Mouse (Mus musculus) lung, postnatal 0 days (tissue): ENCODE measurements at regions not wholly inside any gene's neighbourhood (a gene's known extent, or its start where the extent isn't known, plus 50 kb on each side); places are given as distances from the start of the nearest gene placed in this dataset.
A peak's percentile ranks its signal among the peaks of the same experiment; 100 is the strongest.

Experiments used
- ATAC-seq: fragments of 200-750 bp; cut with Nextera tagmentation; 2 replicates; pipeline ENCODE4 v1.8.0; 2017; ENCODE audit warnings: moderate library complexity
- DNase-seq: peaks from one replicate; pipeline ENCODE4 v3.0.0-alpha.2; 2016; ENCODE audit warnings: low spot score
- H3K27ac ChIP-seq: fragments of 300-500 bp; sonication (generic); 2 replicates; pipeline ENCODE4 v1.5.1; 2014; ENCODE audit warnings: antibody characterized with exemption, mild to moderate bottlenecking, low read length, mixed read lengths
- H3K27me3 ChIP-seq: fragments of 300-500 bp; sonication (generic); replicated peaks from 2 replicates; pipeline ENCODE4 v1.6.1; 2014; ENCODE audit warnings: low read length, mixed read lengths; ENCODE audit not compliant: insufficient read depth
- H3K36me3 ChIP-seq: fragments of 300-500 bp; sonication (generic); 2 replicates; pipeline ENCODE4 v1.6.1; 2014; ENCODE audit warnings: low read length, mixed read lengths; ENCODE audit not compliant: insufficient read depth
- H3K4me1 ChIP-seq: fragments of 300-500 bp; sonication (generic); 2 replicates; pipeline ENCODE4 v1.6.1; 2014; ENCODE audit warnings: antibody characterized with exemption, low read depth, low read length, mixed read lengths; ENCODE audit not compliant: insufficient read depth
- H3K4me2 ChIP-seq: fragments of 300-500 bp; sonication (generic); replicated peaks from 2 replicates; pipeline ENCODE4 v1.6.1; 2014; ENCODE audit warnings: low read depth, mild to moderate bottlenecking, low read length, moderate library complexity, mixed read lengths
- H3K4me3 ChIP-seq: fragments of 300-500 bp; sonication (generic); 2 replicates; pipeline ENCODE4 v1.5.1; 2014; ENCODE audit warnings: low read depth, low read length
- H3K9ac ChIP-seq: fragments of 300-500 bp; sonication (generic); replicated peaks from 2 replicates; pipeline ENCODE4 v1.6.1; 2014; ENCODE audit warnings: low read depth, mild to moderate bottlenecking
- H3K9me3 ChIP-seq: fragments of 300-500 bp; sonication (generic); 2 replicates; pipeline ENCODE4 v1.6.1; 2016; ENCODE audit warnings: low read length, mixed read lengths
- CTCF ChIP-seq: IDR thresholded peaks from 2 replicates; pipeline ENCODE4 v1.5.1; 2016; ENCODE audit warnings: antibody characterized with exemption, mild to moderate bottlenecking
- EP300 ChIP-seq: IDR thresholded peaks from 2 replicates; pipeline ENCODE4 v1.6.1; 2016; ENCODE audit warnings: antibody characterized with exemption, mild to moderate bottlenecking, control low read depth
- whole genome bisulfite sequencing: fragments of 180-500 bp; shearing (Covaris S2); extraction: QIAGEN DNeasy Blood & Tissue Kit; methylation state at CpG from one replicate; pipeline ENCODE4 v1.1.7; 2014; 5-methylcytosine and 5-hydroxymethylcytosine counted together

DNA sequence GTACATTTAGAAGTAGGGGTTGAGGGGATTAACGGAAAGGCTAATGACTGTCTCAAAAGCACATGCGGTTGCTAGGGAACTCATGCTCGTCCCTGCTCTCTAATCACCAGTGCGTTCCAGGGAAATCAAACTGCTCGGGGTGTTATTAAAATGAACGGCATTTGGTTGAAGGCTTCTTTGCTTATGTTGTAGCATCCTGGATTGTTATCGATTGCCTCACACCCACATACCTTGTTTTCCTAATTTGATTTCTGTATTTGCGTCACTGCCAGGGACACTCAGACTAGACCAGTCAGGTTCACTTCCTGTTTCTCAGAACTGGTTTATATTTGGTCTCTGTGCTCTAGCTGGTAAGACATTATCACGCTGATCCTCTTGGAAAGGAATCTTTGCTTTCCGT, 177.0 kb upstream of the Mkln1 start:
- peaks cover 8% of the 10 kb centered on the region for H3K4me1 ChIP-seq
- TF ChIP-seq CTCF (no peak), EP300 (peak; percentile 72)
- no peak for ATAC-seq
- H3K36me3 ChIP-seq: no peaks in the 10 kb centered on the region
- no peak overlapping the region for H3K9ac ChIP-seq
- H3K9me3 ChIP-seq: no peaks in the 10 kb centered on the region
- 17% methylated on average over 10 of the region's 10 CpGs for WGBS
- peak; percentile 47 for DNase-seq
- no peak overlapping the region for H3K27ac ChIP-seq
- no peak overlapping the region for H3K4me2 ChIP-seq
- H3K27me3 ChIP-seq: peaks cover 34% of the 10 kb centered on the region
- H3K4me3 ChIP-seq: no peak overlapping the region

DNA sequence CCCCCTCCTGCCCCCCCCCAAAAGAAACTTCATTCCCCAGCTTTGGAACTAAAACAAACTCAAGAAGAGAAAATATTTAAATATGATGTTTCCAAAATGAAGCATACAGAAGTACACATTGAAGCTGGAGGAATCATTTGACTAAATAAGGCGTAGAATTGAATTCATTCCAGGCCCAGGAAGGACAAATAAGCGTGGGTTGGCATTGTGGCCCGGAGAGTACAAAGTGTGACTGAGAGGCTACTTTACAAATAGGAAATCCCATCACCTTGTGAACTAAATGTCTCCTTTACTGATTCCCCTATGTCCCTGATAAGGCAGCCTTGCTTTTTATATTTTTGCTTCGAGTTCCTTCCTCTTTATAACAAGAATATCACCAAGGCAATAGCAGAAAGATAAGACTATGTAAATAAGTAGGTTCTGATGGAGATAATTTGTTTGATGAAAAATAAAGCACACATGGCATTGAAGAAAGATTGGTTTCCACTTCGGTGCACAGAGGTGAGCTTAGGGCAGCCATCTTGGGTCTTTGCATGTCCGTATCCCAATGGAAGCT, 176.4 kb upstream of the Mkln1 start:
- Histone ChIP-seq H3K4me1 (peaks cover 8% of the 10 kb centered on the region), H3K9me3 (no peaks in the 10 kb centered on the region), H3K4me3 (no peak overlapping the region), H3K4me2 (no peak overlapping the region), H3K27me3 (peaks cover 34% of the 10 kb centered on the region), H3K27ac (no peak overlapping the region), H3K36me3 (no peaks in the 10 kb centered on the region), H3K9ac (no peak overlapping the region)
- DNase-seq (no peak), ATAC-seq (no peak)
- TF ChIP-seq EP300 (no peak), CTCF (no peak)
- 61% methylated on average over 6 of the region's 6 CpGs for WGBS

DNA sequence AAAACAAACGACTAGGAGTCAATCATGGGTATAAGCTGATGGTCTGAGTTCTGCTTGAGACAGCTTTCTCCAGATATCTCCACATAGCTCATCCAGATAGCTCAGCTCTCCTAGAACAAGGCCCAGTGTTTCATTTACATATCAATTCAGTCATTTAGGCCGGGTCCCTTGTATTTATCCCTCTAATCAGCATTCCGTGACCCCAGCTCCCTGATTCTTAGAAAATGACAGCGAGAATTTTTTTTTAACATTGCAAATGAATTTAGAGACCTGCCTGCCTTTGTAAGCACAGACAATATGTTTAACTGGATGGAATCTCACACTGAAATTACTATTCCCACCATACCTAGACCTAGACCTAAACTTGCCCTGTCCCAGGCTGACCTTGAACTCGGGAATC, 171.1 kb upstream of the Mkln1 start:
- Histone ChIP-seq H3K9ac (no peak overlapping the region), H3K27me3 (no peaks in the 10 kb centered on the region), H3K4me1 (no peaks in the 10 kb centered on the region), H3K4me2 (no peak overlapping the region), H3K9me3 (no peaks in the 10 kb centered on the region), H3K27ac (no peak overlapping the region), H3K4me3 (no peak overlapping the region), H3K36me3 (no peaks in the 10 kb centered on the region)
- WGBS: 55% methylated on average over 5 of the region's 5 CpGs
- TF ChIP-seq EP300 (no peak), CTCF (no peak)
- DNase-seq: no peak
- ATAC-seq: no peak

DNA sequence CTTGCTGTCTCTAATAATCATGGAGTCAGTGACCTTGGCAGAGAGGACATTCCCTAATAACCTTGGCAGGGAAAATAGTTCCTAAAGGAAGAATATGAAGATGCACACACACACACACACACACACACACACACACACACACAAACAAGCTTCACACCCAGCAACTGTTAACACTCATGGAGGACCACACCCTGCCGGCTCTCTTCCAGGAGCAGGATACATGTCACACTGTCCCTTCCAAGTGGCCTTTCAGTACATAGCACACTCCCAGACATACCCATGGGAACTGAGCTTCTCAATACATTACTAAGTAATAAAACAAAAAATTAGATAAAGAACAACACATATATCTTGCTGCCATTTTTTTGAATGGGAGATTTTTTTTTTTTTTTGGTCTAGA, 170.5 kb upstream of the Mkln1 start:
- Histone ChIP-seq H3K4me3 (no peak overlapping the region), H3K9ac (no peak overlapping the region), H3K27ac (no peak overlapping the region), H3K4me2 (no peak overlapping the region), H3K4me1 (no peaks in the 10 kb centered on the region), H3K9me3 (no peaks in the 10 kb centered on the region), H3K27me3 (no peaks in the 10 kb centered on the region), H3K36me3 (no peaks in the 10 kb centered on the region)
- TF ChIP-seq EP300: no peak
- TF ChIP-seq CTCF: no peak
- DNase-seq: no peak
- ATAC-seq: no peak
- 83% methylated on average over 1 of the region's 1 CpGs for WGBS

DNA sequence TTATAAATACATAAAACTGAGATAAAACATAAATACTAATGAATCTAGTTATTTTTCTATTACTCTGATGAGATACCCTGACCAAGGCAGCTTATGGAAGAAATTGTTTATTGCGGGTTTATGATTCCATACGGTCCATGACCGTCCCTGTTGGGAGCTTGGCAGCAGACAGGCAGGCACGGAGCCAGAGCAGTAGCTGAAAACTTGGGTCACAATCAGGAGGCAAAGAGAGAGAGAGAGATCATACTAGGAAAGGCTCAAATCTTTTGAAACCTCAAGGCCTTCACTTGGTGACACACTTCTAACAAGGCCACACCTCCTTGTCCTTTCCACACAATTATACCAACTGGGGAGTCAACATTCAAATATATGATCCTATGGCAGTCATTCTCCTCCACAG, 166.7 kb upstream of the Mkln1 start:
- ATAC-seq (no peak), DNase-seq (no peak)
- Histone ChIP-seq H3K4me2 (no peak overlapping the region), H3K4me1 (no peaks in the 10 kb centered on the region), H3K27ac (no peak overlapping the region), H3K4me3 (no peak overlapping the region), H3K9me3 (no peaks in the 10 kb centered on the region), H3K36me3 (no peaks in the 10 kb centered on the region), H3K9ac (no peak overlapping the region), H3K27me3 (no peaks in the 10 kb centered on the region)
- TF ChIP-seq CTCF (no peak), EP300 (no peak)
- WGBS: 71% methylated on average over 4 of the region's 4 CpGs

DNA sequence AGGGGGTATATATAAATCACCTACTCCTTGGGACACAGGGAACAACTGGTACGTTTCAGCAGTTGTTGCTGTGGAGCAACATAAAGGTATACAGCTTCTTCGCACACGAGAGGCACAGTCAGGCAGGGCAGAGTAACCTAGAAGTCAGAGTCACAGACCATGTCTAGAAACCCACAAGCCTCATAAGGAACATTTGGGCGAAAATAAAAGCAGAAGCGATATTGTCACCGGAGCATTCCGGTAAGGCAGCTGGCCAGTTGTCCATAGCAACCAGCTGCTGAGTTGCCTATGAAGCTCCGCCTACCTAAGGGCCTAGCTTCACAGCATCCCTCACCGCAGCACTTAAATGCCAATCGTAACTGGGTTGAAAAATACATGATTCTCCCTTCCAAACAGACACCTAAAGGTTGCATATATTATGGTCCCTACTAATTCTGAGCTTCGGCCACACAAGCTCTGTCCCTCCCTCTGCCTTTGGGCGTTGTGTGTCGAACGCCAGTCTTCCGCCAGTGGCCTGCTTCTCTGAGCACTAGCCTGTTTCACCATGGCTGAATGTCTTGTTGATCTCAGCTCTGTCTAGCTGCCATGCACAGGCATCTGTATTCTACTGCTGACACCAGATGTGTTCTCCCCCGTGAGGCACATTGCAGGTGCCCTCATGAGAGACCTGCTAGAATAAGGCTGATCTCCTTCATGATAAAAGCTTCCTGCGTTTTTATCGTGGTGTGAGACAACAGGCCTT, 165.1 kb upstream of the Mkln1 start:
- Histone ChIP-seq H3K4me1 (no peaks in the 10 kb centered on the region), H3K9ac (no peak overlapping the region), H3K4me2 (no peak overlapping the region), H3K9me3 (no peaks in the 10 kb centered on the region), H3K27ac (no peak overlapping the region), H3K36me3 (no peaks in the 10 kb centered on the region), H3K4me3 (no peak overlapping the region), H3K27me3 (no peaks in the 10 kb centered on the region)
- DNase-seq (no peak), ATAC-seq (no peak)
- WGBS: 65% methylated on average over 18 of the region's 18 CpGs
- TF ChIP-seq CTCF: no peak
- no peak for TF ChIP-seq EP300
